Mouse (Mus musculus) fibroblast of lung, adult 2 months (primary cell): ENCODE results near the gene Amot.

Source experiments
- DNase-seq: peaks from one replicate; pipeline ENCODE4 v3.0.0-alpha.2; 2011; ENCODE audit warnings: low read depth

Amot gene

GRCm38 (mm10) chrX:145504717-145505415 lies at the start of gene Amot:
TSS of gene Amot (minus strand) at chrX:145505181.
- peak; percentile 51 for DNase-seq

GRCm38 (mm10) chrX:145545060-145545459 lies 40.1 kb upstream of the Amot start:
- DNase-seq: no peak

DNA sequence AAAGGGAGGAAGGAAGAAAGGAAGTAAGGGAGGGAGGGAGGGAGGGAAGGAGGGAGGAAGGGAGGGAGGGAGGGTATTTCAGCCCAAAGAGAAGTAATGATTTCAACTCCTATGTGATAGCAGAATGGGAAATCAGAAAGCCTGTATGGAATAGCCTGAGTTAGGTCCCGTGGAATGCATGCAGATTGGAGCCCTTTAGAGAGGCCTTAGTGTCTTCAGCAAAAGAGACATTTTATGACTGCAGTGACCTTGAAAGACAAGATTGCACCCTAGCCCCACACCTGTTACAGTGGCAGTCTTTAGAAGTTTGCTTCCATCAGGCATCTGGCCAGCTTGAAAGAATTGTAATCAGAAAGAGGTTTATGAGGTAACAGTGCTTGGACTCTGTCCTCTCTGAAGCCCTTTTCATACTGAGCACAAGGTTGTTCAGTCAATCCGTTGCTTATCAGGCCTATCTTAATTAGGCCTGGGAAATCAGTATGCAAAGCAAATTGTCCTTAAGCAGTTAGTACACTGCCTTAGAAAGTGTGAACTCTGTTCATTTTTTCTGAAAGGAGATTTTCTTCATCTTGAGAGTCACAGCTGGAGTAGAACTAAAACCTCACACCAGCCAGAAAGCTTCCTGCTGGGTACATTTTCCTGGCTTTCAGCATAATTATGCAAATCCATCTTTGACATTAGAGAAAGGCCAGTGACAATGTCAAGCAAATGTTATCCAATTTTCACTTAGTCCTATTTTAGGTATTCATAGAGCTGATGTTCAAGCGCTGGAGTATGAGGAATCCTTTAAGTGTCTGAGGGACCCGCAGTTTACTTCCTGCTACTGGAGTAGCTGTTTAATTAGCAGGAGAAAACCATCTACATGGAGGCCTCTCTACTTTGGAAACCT lies 38.9 kb upstream of the Amot start:
- no peak for DNase-seq

DNA sequence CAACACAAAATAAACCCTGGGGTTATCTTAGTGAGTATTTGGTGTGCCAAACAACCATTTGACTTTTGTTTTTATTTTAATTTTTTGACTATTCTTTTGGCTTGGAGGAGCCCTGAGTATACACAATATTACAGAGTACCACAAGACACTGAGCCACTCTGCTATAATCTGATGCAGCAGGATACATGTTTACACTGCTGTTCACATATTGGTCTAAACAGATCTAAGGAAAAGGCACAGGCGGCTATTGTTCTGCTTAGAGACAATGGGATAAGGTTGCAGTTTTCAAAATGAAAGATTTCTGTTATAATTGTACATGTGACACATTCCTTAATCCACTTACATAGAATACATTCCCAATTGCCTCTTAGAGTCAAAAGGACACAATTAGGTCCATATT lies 36.1 kb upstream of the Amot start:
- DNase-seq: no peak

DNA sequence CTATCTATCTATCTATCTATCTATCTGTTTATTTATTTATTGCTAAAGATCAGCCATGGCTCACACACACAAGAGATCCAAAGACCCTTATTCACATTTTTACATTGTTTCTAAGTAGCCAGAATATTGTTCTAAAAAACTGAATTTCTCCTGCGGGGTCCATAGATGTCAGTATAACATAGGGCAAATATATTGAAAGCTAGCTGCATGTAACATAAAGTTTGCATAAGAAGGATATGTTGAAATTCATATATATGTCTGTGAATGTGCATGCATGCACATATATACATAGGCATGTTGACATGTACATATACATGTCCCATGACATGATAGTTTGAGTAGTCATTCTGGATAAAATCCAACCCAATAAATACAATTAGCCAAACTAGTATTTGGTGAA lies 35.3 kb upstream of the Amot start:
- DNase-seq: no peak

DNA sequence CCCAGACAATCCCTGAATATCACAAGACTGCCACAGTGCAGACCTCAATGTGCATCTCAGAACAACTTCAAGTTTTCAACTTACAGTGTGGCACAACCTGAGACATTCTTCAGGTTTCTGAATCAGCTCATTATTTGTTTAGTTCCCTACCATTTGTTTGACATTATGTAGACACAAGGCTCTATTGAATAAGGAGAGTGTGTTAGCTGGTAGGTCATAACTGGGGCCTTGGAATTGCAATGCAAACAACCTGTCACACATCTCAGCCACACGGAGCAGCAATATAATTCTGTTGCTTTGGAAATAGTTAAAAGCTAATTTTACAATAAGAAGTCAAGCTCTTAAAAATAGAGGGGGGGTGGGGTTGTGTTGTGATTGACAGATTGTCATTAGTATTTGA lies 24.6 kb upstream of the Amot start:
- no peak for DNase-seq

GRCm38 (mm10) chrX:145516322-145517066 lies 11.5 kb upstream of the Amot start:
- DNase-seq: no peak

DNA sequence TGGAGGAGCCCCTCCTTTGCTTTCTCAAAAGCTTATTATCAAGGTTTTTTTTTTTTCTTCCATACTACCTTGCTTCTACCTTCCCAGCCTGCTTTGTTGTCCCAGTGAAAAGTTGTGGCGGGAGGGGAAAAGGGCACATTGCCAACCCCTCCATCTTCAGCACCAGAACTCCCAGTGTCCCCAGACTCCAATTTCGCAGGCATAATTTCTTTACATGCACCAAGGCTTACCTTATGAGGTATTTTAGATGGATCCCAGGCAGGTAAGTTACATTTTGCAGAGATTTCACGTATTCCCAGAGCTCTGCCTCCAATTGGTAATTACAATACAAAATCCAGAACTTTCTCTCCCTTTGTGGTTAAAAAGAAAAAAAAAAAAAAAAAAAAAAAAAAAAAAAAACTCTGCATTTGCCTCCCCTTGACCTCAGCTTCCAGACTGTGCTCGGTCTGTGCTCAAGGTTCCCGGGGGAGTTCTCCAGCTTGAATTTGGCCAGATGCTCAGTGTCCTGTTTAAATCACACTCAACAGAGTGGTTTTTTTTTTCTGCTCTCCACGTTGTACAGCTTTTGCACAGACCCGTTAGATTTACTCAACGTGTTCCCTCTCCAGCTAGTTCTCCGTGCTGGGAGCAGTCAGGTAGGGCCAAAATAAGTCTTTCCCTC lies 10.6 kb upstream of the Amot start:
- DNase-seq: no peak

- no peak for DNase-seq
These were observed 5.7 kb upstream of the Amot start for GRCm38 (mm10) chrX:145510675-145511074.

- peak; percentile 74 for DNase-seq
These were observed 648 bp upstream of the Amot start for GRCm38 (mm10) chrX:145505457-145506201.

DNA sequence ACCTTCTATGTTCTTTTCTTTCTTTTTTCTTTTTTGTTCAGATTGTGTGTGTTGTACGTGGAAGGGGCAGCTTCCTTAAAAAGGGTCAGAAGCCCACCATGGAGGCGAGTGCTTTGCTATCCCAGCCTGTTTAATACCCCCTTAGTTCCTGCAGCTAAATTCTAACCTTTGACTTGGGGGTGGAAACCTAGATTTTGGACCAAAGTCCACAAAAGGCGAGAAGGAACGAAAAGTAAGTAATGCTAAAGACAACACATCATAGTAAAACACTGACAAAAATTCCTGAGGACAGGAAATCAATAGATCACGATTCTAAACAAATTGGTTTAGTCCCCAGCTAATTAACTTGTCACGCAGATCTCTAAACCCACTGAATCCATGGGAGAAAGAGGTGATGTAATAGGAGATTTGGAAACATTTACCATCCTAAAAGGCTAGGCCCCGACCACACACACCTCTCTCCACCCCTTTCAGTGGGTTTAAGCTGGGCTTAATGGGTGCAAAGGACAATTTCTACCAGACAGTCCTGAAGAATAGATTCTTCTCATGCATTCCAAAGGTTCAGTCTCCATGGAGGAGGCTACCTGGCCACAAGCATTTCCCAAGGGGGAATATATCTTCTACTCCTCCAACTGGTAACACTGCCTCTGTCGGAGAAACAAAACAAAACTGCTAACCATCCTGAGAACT lies 3.2 kb downstream of the Amot start:
- DNase-seq: no peak

GRCm38 (mm10) chrX:145499101-145499500 lies 5.9 kb downstream of the Amot start:
- no peak for DNase-seq

DNA sequence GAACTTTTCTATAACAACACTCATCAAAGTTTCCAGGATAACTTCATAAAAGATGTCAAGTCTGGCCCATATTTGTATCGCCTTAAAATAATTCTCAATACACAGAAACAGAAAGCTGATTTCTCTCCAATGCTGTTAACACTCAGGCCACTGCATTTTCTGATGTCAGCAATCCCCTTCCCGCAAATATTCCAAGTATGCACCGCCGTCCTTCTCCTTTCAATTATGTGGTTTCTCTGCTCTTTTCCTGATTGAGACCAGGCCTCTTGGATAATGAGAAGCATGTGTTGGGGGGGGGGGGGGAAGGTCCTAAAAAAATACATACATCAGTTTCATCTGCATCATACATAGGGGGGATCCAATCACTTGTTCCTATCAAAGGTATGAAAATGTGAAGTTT lies 6.3 kb downstream of the Amot start:
- no peak for DNase-seq

GRCm38 (mm10) chrX:145497486-145497885 lies 7.5 kb downstream of the Amot start:
- DNase-seq: no peak

GRCm38 (mm10) chrX:145495381-145495780 lies 9.6 kb downstream of the Amot start:
- DNase-seq: no peak

DNA sequence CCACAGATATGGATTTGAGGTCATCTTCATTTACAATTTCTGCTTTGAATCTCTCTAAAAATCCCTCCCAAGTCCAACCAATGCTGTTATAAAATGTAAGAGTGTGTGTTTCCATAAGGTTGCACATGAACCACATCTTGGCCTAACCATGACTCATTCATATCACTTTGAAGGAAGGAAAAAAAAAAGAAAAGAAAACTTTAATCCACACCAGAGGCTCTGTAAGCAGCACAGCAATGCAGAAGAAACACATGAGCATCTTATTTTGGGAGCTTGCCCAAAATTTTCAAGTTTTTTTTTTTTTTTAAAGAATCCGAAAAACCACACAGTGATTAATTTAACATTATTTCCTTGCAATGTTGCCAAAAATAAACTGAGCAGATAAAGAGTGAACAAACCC lies 14.2 kb downstream of the Amot start:
- no peak for DNase-seq

- no peak for DNase-seq
These were observed 14.6 kb downstream of the Amot start for GRCm38 (mm10) chrX:145490417-145490816.

DNA sequence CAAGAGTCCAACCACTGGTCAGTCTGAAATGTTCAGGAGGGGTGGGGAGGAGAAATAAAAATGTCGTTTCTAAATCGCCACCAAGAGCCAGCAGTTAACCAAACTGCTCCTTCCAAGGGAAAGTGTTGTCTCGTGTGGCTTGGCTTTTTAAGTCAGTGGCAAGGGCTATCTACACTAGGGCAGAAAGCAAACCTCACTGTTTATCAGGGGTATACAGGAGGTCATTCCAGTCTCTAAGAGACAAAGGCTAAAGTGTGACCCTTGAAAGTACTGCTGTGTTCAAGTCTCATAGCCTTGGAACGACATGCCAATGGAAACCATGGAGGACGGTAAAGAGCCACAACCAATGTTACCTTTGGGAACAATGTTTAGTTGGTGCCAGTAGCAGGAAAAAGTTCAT lies 15.0 kb downstream of the Amot start:
- DNase-seq: no peak

GRCm38 (mm10) chrX:145485495-145485894 lies 19.5 kb downstream of the Amot start:
- DNase-seq: no peak

DNA sequence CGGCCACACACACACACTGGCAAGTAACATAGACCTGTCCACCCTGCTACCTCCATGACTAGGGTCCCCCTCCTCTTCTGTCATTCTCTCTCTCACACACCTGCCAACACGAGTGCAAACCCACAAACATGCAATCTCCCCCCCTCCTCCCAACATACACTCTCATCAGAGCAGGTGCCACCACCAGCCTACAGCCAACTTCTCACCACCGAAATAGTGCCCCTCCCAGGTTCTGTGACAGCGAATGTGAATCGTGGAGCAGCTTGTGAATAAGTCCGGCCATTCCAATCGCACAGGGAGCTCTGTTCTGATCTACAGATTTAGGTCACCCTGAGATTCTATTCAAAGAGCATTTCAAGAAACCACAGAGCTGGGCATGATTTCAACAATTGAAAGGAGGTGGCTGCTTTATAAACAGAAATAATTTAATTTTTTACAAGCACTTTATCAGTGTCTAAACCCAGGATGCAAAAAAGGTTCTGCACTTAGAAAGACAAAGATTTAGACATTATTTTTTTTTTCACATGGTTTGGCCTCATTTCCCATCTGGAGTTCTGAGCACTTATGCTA lies 21.4 kb downstream of the Amot start:
- no peak for DNase-seq
